Mouse (Mus musculus): Measurements from ENCODE around the gene Gm11236.

Gene Gm11236

GRCm38 (mm10) chr4:73637821-73638220 is at the start of gene Gm11236:
Gene Gm11236 (plus strand): TSS chr4:73638121.
- WGBS = no CpG with 5 or more reads among the region's 4 CpGs

- 4% methylated on average over 3 of the region's 3 CpGs for WGBS
Measured at GRCm38 (mm10) chr4:73599248-73599647, 38.7 kb upstream of the Gm11236 start.

- no CpG with 5 or more reads among the region's 3 CpGs for WGBS
Measured at GRCm38 (mm10) chr4:73607581-73607980, 30.3 kb upstream of the Gm11236 start, which contains the start of gene Gm11238. Gene Gm11238 (plus strand): TSS chr4:73607881.

- no CpG with 5 or more reads among the region's 3 CpGs for WGBS
Measured at GRCm38 (mm10) chr4:73622684-73623083, 15.2 kb upstream of the Gm11236 start, which contains the start of gene Gm11237. Gene Gm11237 (plus strand): TSS chr4:73622984.

GRCm38 (mm10) chr4:73661864-73662263 is 23.9 kb downstream of the Gm11236 start:
- WGBS = 90% methylated on average over 4 of the region's 4 CpGs

GRCm38 (mm10) chr4:73668054-73668453 is 30.1 kb downstream of the Gm11236 start, which contains the start of gene Gm11239:
Gene Gm11239 (plus strand): TSS chr4:73668354.
- WGBS = no CpG with 5 or more reads among the region's 4 CpGs

- 93% methylated on average over 2 of the region's 4 CpGs for WGBS
Measured at GRCm38 (mm10) chr4:73683216-73683615, 45.3 kb downstream of the Gm11236 start, which contains the start of gene Gm428. Gene Gm428 (plus strand): TSS chr4:73683516.

Data from cerebral cortex, adult 2 months (tissue).